Mouse (Mus musculus): Measurements from ENCODE around the gene 2010300C02Rik.
A peak's percentile ranks its signal among the peaks of the same experiment; 100 is the strongest.

2010300C02Rik gene

GRCm38 (mm10) chr1:37665539-37666323 lies 54.2 kb downstream of the 2010300C02Rik start:
- DNase-seq: peak; percentile 58 to 79

- DNase-seq: no peak
Measured at GRCm38 (mm10) chr1:37664496-37664895, 55.4 kb downstream of the 2010300C02Rik start.

- DNase-seq: no peak
Measured at GRCm38 (mm10) chr1:37663606-37664005, 56.3 kb downstream of the 2010300C02Rik start.

- no peak for DNase-seq
Measured at GRCm38 (mm10) chr1:37656017-37656416, 63.9 kb downstream of the 2010300C02Rik start.

- no peak for DNase-seq
Measured at GRCm38 (mm10) chr1:37653992-37654391, 65.9 kb downstream of the 2010300C02Rik start.

GRCm38 (mm10) chr1:37647066-37647465 lies 72.8 kb downstream of the 2010300C02Rik start:
- DNase-seq: no peak

- DNase-seq: no peak
Measured at GRCm38 (mm10) chr1:37644501-37644900, 75.4 kb downstream of the 2010300C02Rik start.

- DNase-seq: no peak
Measured at GRCm38 (mm10) chr1:37643794-37644365, 76.0 kb downstream of the 2010300C02Rik start.

GRCm38 (mm10) chr1:37641361-37641760 lies 78.5 kb downstream of the 2010300C02Rik start:
- DNase-seq: no peak

- peak; percentile 68 to 83 for DNase-seq
Measured at GRCm38 (mm10) chr1:37639101-37639500, 80.8 kb downstream of the 2010300C02Rik start.

GRCm38 (mm10) chr1:37638560-37638959 lies 81.3 kb downstream of the 2010300C02Rik start:
- no peak for DNase-seq

- DNase-seq: no peak
Measured at GRCm38 (mm10) chr1:37637571-37637970, 82.3 kb downstream of the 2010300C02Rik start.

GRCm38 (mm10) chr1:37636824-37637223 lies 83.1 kb downstream of the 2010300C02Rik start:
- DNase-seq: no peak

GRCm38 (mm10) chr1:37636169-37636568 lies 83.7 kb downstream of the 2010300C02Rik start:
- peak in 1 of 2 experiments; percentile 46 for DNase-seq

- DNase-seq: no peak
Measured at GRCm38 (mm10) chr1:37635716-37636115, 84.2 kb downstream of the 2010300C02Rik start.

- peak in 1 of 2 experiments; percentile 63 for DNase-seq
Measured at GRCm38 (mm10) chr1:37634658-37635057, 85.2 kb downstream of the 2010300C02Rik start.

- DNase-seq: no peak
Measured at GRCm38 (mm10) chr1:37633516-37633915, 86.4 kb downstream of the 2010300C02Rik start.

- DNase-seq: no peak
Measured at GRCm38 (mm10) chr1:37632425-37632824, 87.5 kb downstream of the 2010300C02Rik start.

GRCm38 (mm10) chr1:37631456-37631855 lies 88.4 kb downstream of the 2010300C02Rik start:
- no peak for DNase-seq

GRCm38 (mm10) chr1:37630412-37631210 lies 89.3 kb downstream of the 2010300C02Rik start:
- DNase-seq: no peak

GRCm38 (mm10) chr1:37629876-37630275 lies 90.0 kb downstream of the 2010300C02Rik start:
- no peak for DNase-seq

- DNase-seq: no peak
Measured at GRCm38 (mm10) chr1:37628749-37629148, 91.1 kb downstream of the 2010300C02Rik start.

GRCm38 (mm10) chr1:37624185-37624584 lies 95.7 kb downstream of the 2010300C02Rik start:
- DNase-seq: no peak

All from lung, postnatal 4 days (tissue).